Mouse (Mus musculus) MEL (cell line): ENCODE data around the gene Rhbdl3. TPM values are rescaled to one million over a fixed set of nuclear protein-coding genes. Genes with fewer than 3 reads are reported as not detected.
A peak's percentile ranks its signal among the peaks of the same experiment; 100 is the strongest.

Experiments
- DNase-seq: peaks from one replicate; pipeline ENCODE4 v3.0.0; 2011; ENCODE audit warnings: low read depth, low spot score
- H3K27ac ChIP-seq: 2 replicates; pipeline ENCODE4 v1.5.1; 2012; ENCODE audit warnings: low read depth, mild to moderate bottlenecking, control low read depth, low read length, moderate library complexity; ENCODE audit not compliant: control insufficient read depth
- H3K27me3 ChIP-seq, 2 experiments: fragments of 150-350 bp in 1 of 2; sonication (generic) in 1 of 2; 2 replicates each; pipeline ENCODE4 v1.6.1; 2012; ENCODE audit warnings: low read length in 2 of 2, mild to moderate bottlenecking in 2 of 2, improper control_type of control experiment in 1 of 2, moderate library complexity in 1 of 2; ENCODE audit not compliant: insufficient read depth in 2 of 2, control insufficient read depth in 1 of 2
- H3K36me3 ChIP-seq, 2 experiments: 2 replicates each; pipeline ENCODE4 v1.6.1; 2012 to 2014; ENCODE audit warnings: low read length in 2 of 2, improper control_type of control experiment in 1 of 2, inconsistent platforms in 1 of 2, mild to moderate bottlenecking in 1 of 2; ENCODE audit not compliant: insufficient read depth in 2 of 2, control insufficient read depth in 1 of 2
- H3K4me1 ChIP-seq, 2 experiments: fragments of 150-350 bp in 1 of 2; sonication (generic) in 1 of 2; 2 replicates each; pipeline ENCODE4 v1.6.1; 2012; ENCODE audit warnings: low read length in 2 of 2, improper control_type of control experiment in 1 of 2, mild to moderate bottlenecking in 1 of 2; ENCODE audit not compliant: insufficient read depth in 2 of 2, control insufficient read depth in 1 of 2
- H3K4me3 ChIP-seq, 2 experiments: fragments of 150-350 bp in 1 of 2; sonication (generic) in 1 of 2; 2 replicates each; pipeline ENCODE4 v1.5.1; 2012; ENCODE audit warnings: low read depth in 2 of 2, low read length in 2 of 2, mild to moderate bottlenecking in 2 of 2, moderate library complexity in 2 of 2, control low read depth in 1 of 2, improper control_type of control experiment in 1 of 2; ENCODE audit not compliant: control insufficient read depth in 1 of 2, insufficient read depth in 1 of 2
- H3K79me2 ChIP-seq: 2 replicates; pipeline ENCODE4 v1.6.1; 2012; ENCODE audit warnings: mild to moderate bottlenecking, low read length, moderate library complexity; ENCODE audit not compliant: control insufficient read depth, poor library complexity, insufficient read depth
- H3K9ac ChIP-seq: 2 replicates; pipeline ENCODE4 v1.6.1; 2012; ENCODE audit warnings: low read depth, mild to moderate bottlenecking, control low read depth, low read length, moderate library complexity; ENCODE audit not compliant: control insufficient read depth, poor library complexity, severe bottlenecking
- H3K9me3 ChIP-seq: fragments of 150-350 bp; sonication (generic); replicated peaks from 2 replicates; pipeline ENCODE4 v1.6.1; 2012; ENCODE audit warnings: mild to moderate bottlenecking, low read length, improper control_type of control experiment, moderate library complexity; ENCODE audit not compliant: insufficient read depth
- BHLHE40 ChIP-seq: IDR thresholded peaks from 2 replicates; pipeline ENCODE4 v1.6.1; 2012; ENCODE audit warnings: low read depth, mild to moderate bottlenecking, inconsistent platforms, low read length, improper control_type of control experiment, borderline replicate concordance
- CTCF ChIP-seq, 3 experiments: IDR thresholded peaks in 2 of 3; conservative IDR thresholded peaks in 1 of 3; 2 replicates each; pipeline ENCODE4 v1.5.1; 2011 to 2012; ENCODE audit warnings: low read length in 3 of 3, low read depth in 2 of 3, mild to moderate bottlenecking in 2 of 3, improper control_type of control experiment in 1 of 3, inconsistent platforms in 1 of 3, mixed read lengths in 1 of 3, moderate library complexity in 1 of 3; ENCODE audit not compliant: control insufficient read depth in 1 of 3, insufficient read depth in 1 of 3, poor library complexity in 1 of 3, severe bottlenecking in 1 of 3
- E2F4 ChIP-seq: IDR thresholded peaks from 2 replicates; pipeline ENCODE4 v1.6.1; 2011; ENCODE audit warnings: low read depth, low read length, improper control_type of control experiment, borderline replicate concordance
- ETS1 ChIP-seq: IDR thresholded peaks from 2 replicates; pipeline ENCODE4 v1.6.1; 2012; ENCODE audit warnings: low read depth, mild to moderate bottlenecking, inconsistent platforms, low read length, improper control_type of control experiment, moderate library complexity
- GATA1 ChIP-seq: IDR thresholded peaks from 2 replicates; pipeline ENCODE4 v1.6.1; 2011; ENCODE audit warnings: low read depth, low read length, improper control_type of control experiment
- JUND ChIP-seq: IDR thresholded peaks from 2 replicates; pipeline ENCODE4 v1.6.1; 2011; ENCODE audit warnings: low read depth, mild to moderate bottlenecking, improper control_type of control experiment, low read length
- KAT2A ChIP-seq: conservative IDR thresholded peaks from 2 replicates; pipeline ENCODE4 v1.6.1; 2012; ENCODE audit warnings: low read depth, low read length, improper control_type of control experiment, inconsistent platforms
- MAZ ChIP-seq: IDR thresholded peaks from 2 replicates; pipeline ENCODE4 v1.6.1; 2012; ENCODE audit warnings: low read depth, mild to moderate bottlenecking, inconsistent platforms, low read length, improper control_type of control experiment
- MEF2A ChIP-seq: IDR thresholded peaks from 2 replicates; pipeline ENCODE4 v1.6.1; 2014; ENCODE audit warnings: low read depth, mild to moderate bottlenecking, inconsistent platforms, low read length, improper control_type of control experiment; ENCODE audit not compliant: poor library complexity, insufficient replicate concordance, severe bottlenecking; ENCODE audit errors: extremely low read depth
- MYB ChIP-seq: IDR thresholded peaks from 2 replicates; pipeline ENCODE4 v1.6.1; 2011; ENCODE audit warnings: mild to moderate bottlenecking, low read depth, low read length, improper control_type of control experiment
- MYC ChIP-seq: IDR thresholded peaks from 2 replicates; pipeline ENCODE4 v1.6.1; 2011; ENCODE audit warnings: low read depth, mild to moderate bottlenecking, low read length, improper control_type of control experiment, moderate library complexity
- NELFE ChIP-seq: IDR thresholded peaks from 2 replicates; pipeline ENCODE4 v1.6.1; 2011; ENCODE audit warnings: low read depth, low read length, improper control_type of control experiment
- POLR2A ChIP-seq, 2 experiments: IDR thresholded peaks; 2 replicates each; pipeline ENCODE4 v1.6.1; 2011 to 2012; ENCODE audit warnings: low read length in 2 of 2, mild to moderate bottlenecking in 2 of 2, control low read depth in 1 of 2, improper control_type of control experiment in 1 of 2, low read depth in 1 of 2, moderate library complexity in 1 of 2; ENCODE audit not compliant: control insufficient read depth in 1 of 2, insufficient read depth in 1 of 2, poor library complexity in 1 of 2
- POLR2AphosphoS5 ChIP-seq: IDR thresholded peaks from 2 replicates; pipeline ENCODE4 v1.6.1; 2012; ENCODE audit warnings: low read depth, borderline replicate concordance, mild to moderate bottlenecking, inconsistent platforms, low read length, moderate library complexity, mixed read lengths
- SIN3A ChIP-seq: IDR thresholded peaks from 2 replicates; pipeline ENCODE4 v1.6.1; 2012; ENCODE audit warnings: low read length, improper control_type of control experiment, inconsistent platforms
- TBP ChIP-seq: IDR thresholded peaks from 2 replicates; pipeline ENCODE4 v1.8.0; 2011; ENCODE audit warnings: low read depth, low read length, improper control_type of control experiment
- TCF12 ChIP-seq: IDR thresholded peaks from 2 replicates; pipeline ENCODE4 v1.6.1; 2014; ENCODE audit warnings: low read depth, mild to moderate bottlenecking, inconsistent platforms, low read length, improper control_type of control experiment, moderate library complexity
- USF1 ChIP-seq: IDR thresholded peaks from 2 replicates; pipeline ENCODE4 v1.6.1; 2014; ENCODE audit warnings: low read depth, mild to moderate bottlenecking, inconsistent platforms, low read length, improper control_type of control experiment, moderate library complexity
- USF2 ChIP-seq, 2 experiments: IDR thresholded peaks; 2 replicates each; pipeline ENCODE4 v1.6.1; 2011 to 2012; ENCODE audit warnings: improper control_type of control experiment in 2 of 2, low read length in 2 of 2, borderline replicate concordance in 1 of 2, inconsistent platforms in 1 of 2, low read depth in 1 of 2, mild to moderate bottlenecking in 1 of 2; ENCODE audit not compliant: insufficient read depth in 1 of 2
- ZC3H11A ChIP-seq: IDR thresholded peaks from 2 replicates; pipeline ENCODE4 v1.6.1; 2012; ENCODE audit warnings: low read depth, mild to moderate bottlenecking, inconsistent platforms, low read length, improper control_type of control experiment
- ZMIZ1 ChIP-seq: IDR thresholded peaks from 2 replicates; pipeline ENCODE4 v1.6.1; 2012; ENCODE audit warnings: low read depth, mild to moderate bottlenecking, inconsistent platforms, low read length, improper control_type of control experiment, moderate library complexity
- polyA plus RNA-seq, 2 experiments: library from polyadenylated mRNA; stranded (reverse) in 1 of 2; unstranded in 1 of 2; fragments of >175 nt in 1 of 2; fragments of >200 nt in 1 of 2; gene quantifications; 2 replicates each; pipeline versions ENCODE4 v1.2.1 to v1.2.4; 2012; ENCODE audit warnings: low replicate concordance in 2 of 2, low read depth in 1 of 2; ENCODE audit not compliant: insufficient read length in 2 of 2, insufficient read depth in 1 of 2, missing spikeins in 1 of 2
- total RNA-seq: library from RNA; depleted of rRNA; stranded (reverse); fragments of 300-350 nt; gene quantifications from 2 replicates; pipeline ENCODE4 v1.2.3, GENCODE M21; 2012

Rhbdl3 gene
- total and polyA plus RNA-seq, 3 experiments, result 0.04 to 0.11 TPM; not detected in 1

- TF ChIP-seq MEF2A (no peak), E2F4 (no peak), TCF12 (peak; percentile 71; the same call in 1 of the 2 replicates), ZMIZ1 (no peak), MYC (no peak), MYB (no peak), TBP (no peak), KAT2A (no peak; the same call in 1 of the 2 replicates), GATA1 (peak; percentile 71), USF2 (IDR thresholded peaks at IDR 0.05; ENCODE audit: borderline replicate concordance in 1 of 2, insufficient read depth in 1 of 2, low read depth in 1 of 2, low read length in 2 of 2) (0 out of 4 replicates have a peak, but pooled peaks of 1 of the 2 experiments have one; percentile 4), USF1 (0 out of 2 replicates have a peak, but pooled peaks have one; percentile 6), JUND (no peak), POLR2AphosphoS5 (no peak), BHLHE40 (no peak), CTCF (IDR thresholded peaks at IDR 0.05 in 2 of 3, conservative IDR thresholded peaks at IDR 0.05 in 1 of 3; ENCODE audit: control insufficient read depth in 1 of 3, insufficient read depth in 1 of 3, low read depth in 2 of 3, low read length in 3 of 3, poor library complexity in 1 of 3, severe bottlenecking in 1 of 3) (no peak), ETS1 (peak; percentile 57), SIN3A (peak; percentile 73), POLR2A (IDR thresholded peaks at IDR 0.05; ENCODE audit: control insufficient read depth in 1 of 2, insufficient read depth in 1 of 2, low read depth in 1 of 2, low read length in 2 of 2, poor library complexity in 1 of 2) (no peak), ZC3H11A (no peak), NELFE (no peak), MAZ (0 out of 2 replicates have a peak, but pooled peaks have one; percentile 51)
Observed at GRCm38 (mm10) chr11:80386790-80387189, 86.1 kb downstream of the Rhbdl3 start (continued).

DNA sequence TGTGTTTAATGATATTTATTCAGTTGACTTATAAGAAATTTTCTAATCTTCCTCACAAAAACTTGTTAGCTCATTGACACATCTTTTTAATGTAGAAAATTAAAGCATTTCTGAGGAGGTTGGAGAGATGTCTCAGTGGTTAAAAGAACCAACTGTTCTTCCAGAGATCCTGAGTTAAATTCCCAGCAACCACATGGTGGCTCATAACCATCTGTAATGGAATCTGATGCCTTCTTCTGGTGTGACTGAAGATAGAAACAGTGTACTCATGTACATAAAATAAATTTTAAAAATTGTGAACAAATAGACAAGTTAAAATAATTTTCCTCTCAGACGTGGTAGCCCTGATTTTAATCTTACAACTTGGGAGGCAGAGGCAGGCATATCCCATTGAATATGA, 89.2 kb downstream of the Rhbdl3 start:
- H3K79me2 ChIP-seq, result peaks cover 58% of the 10 kb centered on the region
- H3K27ac ChIP-seq, result no peak overlapping the region
- no peaks in the 10 kb centered on the region for H3K27me3 ChIP-seq
- TF ChIP-seq MYB (no peak), CTCF (IDR thresholded peaks at IDR 0.05 in 2 of 3, conservative IDR thresholded peaks at IDR 0.05 in 1 of 3; ENCODE audit: control insufficient read depth in 1 of 3, insufficient read depth in 1 of 3, low read depth in 2 of 3, low read length in 3 of 3, poor library complexity in 1 of 3, severe bottlenecking in 1 of 3) (no peak), SIN3A (0 out of 2 replicates have a peak, but pooled peaks have one; percentile 3), BHLHE40 (no peak)
- peaks cover 22 to 24% of the 10 kb centered on the region in 2 experiments for H3K4me1 ChIP-seq
- no peaks in the 10 kb centered on the region for H3K9me3 ChIP-seq
- no peak for DNase-seq
- peaks cover 71 to 93% of the 10 kb centered on the region in 2 experiments for H3K36me3 ChIP-seq
- no peak overlapping the region for H3K4me3 ChIP-seq
- H3K9ac ChIP-seq, result no peak overlapping the region
